8 mouse cellular contexts compared by ENCODE assay signal in genomic region chr8:106937081-106937800, GRCm38 (mm10). TPM values are rescaled to one million over a fixed set of nuclear protein-coding genes. Genes with fewer than 3 reads are reported as not detected.
DNase-seq lines count a peak whose midpoint lies in the region; ATAC-seq and TF ChIP-seq lines count a peak whose summit lies in the region.

No protein-coding gene starts in this region.

- H3K4me3 ChIP-seq in cerebellum, adult 2 months (replicated peaks; ENCODE audit: insufficient read depth, low read depth, low read length), result peak overlapping the region; percentile 83
- H3K4me3 ChIP-seq in testis, adult 2 months (ENCODE audit: control insufficient read depth, low read depth, low read length), result peak overlapping the region; percentile 85
- peak overlapping the region; percentile 90 for H3K4me3 ChIP-seq in limb, embryonic 14.5 days (replicated peaks; ENCODE audit: low read length)
- peak overlapping the region; percentile 94 for H3K4me3 ChIP-seq in stomach, postnatal 0 days (ENCODE audit: low read depth, low read length)

- no peak for DNase-seq in cerebellum, adult 2 months
- DNase-seq in cerebellum, postnatal 25 days, result no peak
- no peak for DNase-seq in testis, postnatal 14 days (ENCODE audit: low spot score)
- no peak for DNase-seq in limb, embryonic 14.5 days (ENCODE audit: low spot score)
- DNase-seq in stomach, postnatal 0 days (ENCODE audit: low spot score), result no peak
- no peak for DNase-seq in frontal cortex, adult 2 months (ENCODE audit: extremely low spot score in 1 of 2, low spot score in 1 of 2)
- DNase-seq in urinary bladder, adult 18-20 months (ENCODE audit: low spot score in 2 of 2), result no peak

- H3K27ac ChIP-seq in cerebellum, adult 2 months (ENCODE audit: insufficient read depth, low read length), result no peak overlapping the region
- no peak overlapping the region; the same call in 1 of the 2 replicates for H3K27ac ChIP-seq in testis, adult 2 months (ENCODE audit: control insufficient read depth, insufficient read depth, low read depth, low read length)
- H3K27ac ChIP-seq in limb, embryonic 14.5 days (replicated peaks; ENCODE audit: low read depth, low read length), result no peak overlapping the region
- H3K27ac ChIP-seq in stomach, postnatal 0 days (replicated peaks), result peak overlapping the region; percentile 96

- H3K4me2 ChIP-seq in limb, embryonic 14.5 days (replicated peaks; ENCODE audit: low read depth, low read length, severe bottlenecking), result peak overlapping the region; percentile 81
- H3K4me2 ChIP-seq in stomach, postnatal 0 days (replicated peaks; ENCODE audit: low read depth), result peak overlapping the region; percentile 80

- TF ChIP-seq POLR2A in cerebellum, adult 2 months (IDR thresholded peaks at IDR 0.05; ENCODE audit: borderline replicate concordance, insufficient read depth, low read length), result no peak
- TF ChIP-seq POLR2A in testis, adult 2 months (IDR thresholded peaks at IDR 0.05; ENCODE audit: control insufficient read depth, low read depth, low read length), result no peak
- no peak for TF ChIP-seq POLR2A in limb, embryonic 14.5 days (IDR thresholded peaks at IDR 0.05; ENCODE audit: borderline replicate concordance, extremely low read depth, insufficient read depth, insufficient read length)

- H3K9ac ChIP-seq in limb, embryonic 14.5 days (ENCODE audit: low read depth, low read length, severe bottlenecking), result peak overlapping the region; percentile 91
- peak overlapping the region; percentile 94 for H3K9ac ChIP-seq in stomach, postnatal 0 days (ENCODE audit: low read length)

- ATAC-seq in limb, embryonic 14.5 days (ENCODE audit: low FRiP score, low read depth), result no peak
- ATAC-seq in stomach, postnatal 0 days (ENCODE audit: low FRiP score, low TSS enrichment), result no peak

- 0 out of 2 replicates have a peak, but pooled peaks cover 1% of the 10 kb centered on the region for H3K36me3 ChIP-seq in testis, adult 2 months (ENCODE audit: control insufficient read depth, insufficient read depth, low read length)
- no peaks in the 10 kb centered on the region for H3K36me3 ChIP-seq in limb, embryonic 14.5 days (ENCODE audit: control insufficient read depth, insufficient read depth, low read length)
- no peaks in the 10 kb centered on the region for H3K36me3 ChIP-seq in stomach, postnatal 0 days (ENCODE audit: control insufficient read depth, insufficient read depth, low read length)

- peaks cover 7% of the 10 kb centered on the region; the same call in 1 of the 2 replicates for H3K4me1 ChIP-seq in cerebellum, adult 2 months (ENCODE audit: control insufficient read depth, insufficient read depth, low read length)
- H3K4me1 ChIP-seq in testis, adult 2 months (ENCODE audit: control insufficient read depth, insufficient read depth, low read length), result peaks cover 17% of the 10 kb centered on the region
- H3K4me1 ChIP-seq in limb, embryonic 14.5 days (ENCODE audit: control insufficient read depth, insufficient read depth, low read length), result peaks cover 20% of the 10 kb centered on the region
- H3K4me1 ChIP-seq in stomach, postnatal 0 days (replicated peaks; ENCODE audit: control insufficient read depth, insufficient read depth), result peaks cover 9% of the 10 kb centered on the region; the same call in 1 of the 2 replicates

- H3K9me3 ChIP-seq in limb, embryonic 14.5 days (ENCODE audit: control insufficient read depth, low read length), result no peaks in the 10 kb centered on the region
- no peaks in the 10 kb centered on the region for H3K9me3 ChIP-seq in stomach, postnatal 0 days (ENCODE audit: control insufficient read depth, low read length)

- no peak for TF ChIP-seq EP300 in stomach, postnatal 0 days (optimal IDR thresholded peaks at IDR 0.05)

- 25% methylated on average over 14 of the region's 14 CpGs for WGBS in cerebellum, adult 2 months
- 20% methylated on average over 14 of the region's 14 CpGs for WGBS in limb, embryonic 14.5 days
- WGBS in stomach, postnatal 0 days, result 29% methylated on average over 14 of the region's 14 CpGs

- no peak for TF ChIP-seq CTCF in cerebellum, adult 2 months (IDR thresholded peaks at IDR 0.05; ENCODE audit: borderline replicate concordance, insufficient read depth, low read depth, low read length)
- TF ChIP-seq CTCF in testis, adult 2 months (IDR thresholded peaks at IDR 0.05; ENCODE audit: control insufficient read depth, insufficient read depth, insufficient replicate concordance, low read depth, low read length), result no peak
- no peak for TF ChIP-seq CTCF in stomach, postnatal 0 days (IDR thresholded peaks at IDR 0.05; ENCODE audit: low read depth)

- H3K27me3 ChIP-seq in cerebellum, adult 2 months (ENCODE audit: control insufficient read depth, insufficient read depth, low read length), result no peaks in the 10 kb centered on the region
- no peaks in the 10 kb centered on the region for H3K27me3 ChIP-seq in testis, adult 2 months (ENCODE audit: control insufficient read depth, insufficient read depth, low read length)
- no peaks in the 10 kb centered on the region for H3K27me3 ChIP-seq in limb, embryonic 14.5 days (ENCODE audit: control insufficient read depth, insufficient read depth, low read length)
- H3K27me3 ChIP-seq in stomach, postnatal 0 days (ENCODE audit: control insufficient read depth, insufficient read depth, low read length), result no peaks in the 10 kb centered on the region

RNA-seq across cellular contexts. Expression of gene Sntb2, which starts 1.7 kb away (rescaled TPM):
- polyA plus RNA-seq in cerebellum, adult 2 months (2012; rRNA removed), result 5.5 and 5.8 TPM in 2 replicates
- polyA plus RNA-seq in testis, adult 2 months (2012; rRNA removed), result 13.4 and 14.4 TPM in 2 replicates
- 13.9 and 15.4 TPM in 2 replicates for polyA plus RNA-seq in limb, embryonic 14.5 days (2012; rRNA removed)
- polyA plus RNA-seq in limb, embryonic 14.5 days (2014; fragmentation: Nextera tagmentation; extraction: Ambion mirVana), result 20.4 and 20.7 TPM in 2 replicates
- polyA plus RNA-seq in stomach, postnatal 0 days (2015; fragmentation: Nextera tagmentation; extraction: Ambion mirVana), result 9.1 and 10.2 TPM in 2 replicates
- 6.0 and 6.8 TPM in 2 replicates for polyA plus RNA-seq in frontal cortex, adult 2 months (2012; rRNA removed)

RNA-seq across cellular contexts. Expression of gene Utp4, which starts 43.8 kb away (rescaled TPM):
- 24.7 and 26.3 TPM in 2 replicates for polyA plus RNA-seq in cerebellum, adult 2 months (2012; rRNA removed)
- polyA plus RNA-seq in testis, adult 2 months (2012; rRNA removed), result 26.1 and 27.4 TPM in 2 replicates
- 50.7 and 53.3 TPM in 2 replicates for polyA plus RNA-seq in limb, embryonic 14.5 days (2012; rRNA removed)
- polyA plus RNA-seq in limb, embryonic 14.5 days (2014; fragmentation: Nextera tagmentation; extraction: Ambion mirVana), result 61.9 and 64.0 TPM in 2 replicates
- polyA plus RNA-seq in stomach, postnatal 0 days (2015; fragmentation: Nextera tagmentation; extraction: Ambion mirVana), result 30.4 and 33.7 TPM in 2 replicates
- polyA plus RNA-seq in frontal cortex, adult 2 months (2012; rRNA removed), result 27.4 and 28.9 TPM in 2 replicates
